Mouse (Mus musculus): ENCODE results near the gene Glt8d1.

The Glt8d1 gene

GRCm38 (mm10) chr14:31001307-31002205 lies at the start of gene Glt8d1, which contains the start of gene Spcs1:
TSS of gene Glt8d1 (plus strand) at chr14:31001400.
TSS of gene Spcs1 (minus strand) at chr14:31001672.
- DNase-seq (ENCODE audit: low read depth), result no peak

- no peak for DNase-seq (ENCODE audit: low read depth)
These were observed 42.7 kb upstream of the Glt8d1 start for GRCm38 (mm10) chr14:30958517-30958916.

- DNase-seq (ENCODE audit: low read depth), result no peak
These were observed 42.2 kb upstream of the Glt8d1 start for GRCm38 (mm10) chr14:30959031-30959430.

GRCm38 (mm10) chr14:30960366-30960765 lies 40.8 kb upstream of the Glt8d1 start:
- no peak for DNase-seq (ENCODE audit: low read depth)

- no peak for DNase-seq (ENCODE audit: low read depth)
These were observed 27.0 kb upstream of the Glt8d1 start for GRCm38 (mm10) chr14:30974204-30974603.

- DNase-seq (ENCODE audit: low read depth), result no peak
These were observed 25.0 kb upstream of the Glt8d1 start for GRCm38 (mm10) chr14:30976222-30976621.

GRCm38 (mm10) chr14:30996417-30996816 lies 4.8 kb upstream of the Glt8d1 start:
- no peak for DNase-seq (ENCODE audit: low read depth)

- no peak for DNase-seq (ENCODE audit: low read depth)
These were observed 844 bp upstream of the Glt8d1 start for GRCm38 (mm10) chr14:31000356-31000755.

- no peak for DNase-seq (ENCODE audit: low read depth)
These were observed 339 bp upstream of the Glt8d1 start for GRCm38 (mm10) chr14:31000816-31001306.

- DNase-seq (ENCODE audit: low read depth), result no peak
These were observed 3.3 kb downstream of the Glt8d1 start for GRCm38 (mm10) chr14:31004527-31004926.

- DNase-seq (ENCODE audit: low read depth), result no peak
These were observed 5.6 kb downstream of the Glt8d1 start for GRCm38 (mm10) chr14:31006779-31007178.

GRCm38 (mm10) chr14:31011588-31011987 lies 10.4 kb downstream of the Glt8d1 start:
- DNase-seq (ENCODE audit: low read depth), result no peak

GRCm38 (mm10) chr14:31013928-31014327 lies 12.7 kb downstream of the Glt8d1 start:
- DNase-seq (ENCODE audit: low read depth), result no peak

GRCm38 (mm10) chr14:31016063-31016462 lies 14.9 kb downstream of the Glt8d1 start:
- no peak for DNase-seq (ENCODE audit: low read depth)

GRCm38 (mm10) chr14:31017854-31018253 lies 16.7 kb downstream of the Glt8d1 start:
- no peak for DNase-seq (ENCODE audit: low read depth)

- DNase-seq (ENCODE audit: low read depth), result peak; percentile 86
These were observed 17.7 kb downstream of the Glt8d1 start, which contains the start of the genes Pbrm1 and Gnl3 for GRCm38 (mm10) chr14:31018860-31019291. TSS of gene Pbrm1 (plus strand) at chr14:31019138. TSS of gene Gnl3 (minus strand) at chr14:31019152.

- DNase-seq (ENCODE audit: low read depth), result peak; percentile 60
These were observed 18.4 kb downstream of the Glt8d1 start for GRCm38 (mm10) chr14:31019331-31020205.

GRCm38 (mm10) chr14:31022579-31022978 lies 21.4 kb downstream of the Glt8d1 start:
- no peak for DNase-seq (ENCODE audit: low read depth)

- no peak for DNase-seq (ENCODE audit: low read depth)
These were observed 24.6 kb downstream of the Glt8d1 start for GRCm38 (mm10) chr14:31025785-31026184.

- no peak for DNase-seq (ENCODE audit: low read depth)
These were observed 44.1 kb downstream of the Glt8d1 start for GRCm38 (mm10) chr14:31045296-31045695.

- DNase-seq (ENCODE audit: low read depth), result peak; percentile 6
These were observed 44.6 kb downstream of the Glt8d1 start for GRCm38 (mm10) chr14:31045817-31046216.

Measured in c-Kit-positive CD71-negative TER-119-negative erythroid progenitor cells, embryonic 14.5 days (primary cell).